Mouse (Mus musculus): ENCODE data around the gene Vamp2.

GRCm38 (mm10) chr11:69075764-69076479 lies 12.4 kb upstream of the Vamp2 start:
- TF ChIP-seq POLR2A (IDR thresholded peaks at IDR 0.05; ENCODE audit: insufficient read length, low read depth) (no peak), E2F4 (IDR thresholded peaks at IDR 0.05; ENCODE audit: insufficient read depth) (no peak), POLR2AphosphoS2 (IDR thresholded peaks at IDR 0.05; ENCODE audit: insufficient read length, low read depth) (no peak)
